8 mouse cellular contexts compared by ENCODE assay signal in genomic region chr10:43579381-43580261, GRCm38 (mm10). TPM values are rescaled to one million over a fixed set of nuclear protein-coding genes. Genes with fewer than 3 reads are reported as not detected.
DNase-seq lines count a peak whose midpoint lies in the region; ATAC-seq lines count a peak whose summit lies in the region.

No protein-coding gene starts in this region.

- peak overlapping the region; percentile 90 for H3K4me2 ChIP-seq in embryonic facial prominence, embryonic 15.5 days (replicated peaks)
- H3K4me2 ChIP-seq in limb, embryonic 13.5 days (replicated peaks), result peak overlapping the region; percentile 76
- H3K4me2 ChIP-seq in midbrain, embryonic 13.5 days (replicated peaks), result peak overlapping the region; percentile 77
- H3K4me2 ChIP-seq in stomach, embryonic 16.5 days (ENCODE audit: low read depth, low read length), result peak overlapping the region; percentile 91

- under 1% methylated on average over 49 of the region's 49 CpGs for WGBS in embryonic facial prominence, embryonic 15.5 days
- WGBS in limb, embryonic 13.5 days, result under 1% methylated on average over 47 of the region's 49 CpGs
- under 1% methylated on average over 49 of the region's 49 CpGs for WGBS in midbrain, embryonic 13.5 days
- under 1% methylated on average over 48 of the region's 49 CpGs for WGBS in stomach, embryonic 16.5 days

- peaks cover 16% of the 10 kb centered on the region for H3K4me1 ChIP-seq in embryonic facial prominence, embryonic 15.5 days
- H3K4me1 ChIP-seq in limb, embryonic 13.5 days, result peaks cover 13% of the 10 kb centered on the region
- H3K4me1 ChIP-seq in midbrain, embryonic 13.5 days (replicated peaks), result peaks cover 35% of the 10 kb centered on the region
- peaks cover 2% of the 10 kb centered on the region; the same call in 1 of the 2 replicates for H3K4me1 ChIP-seq in stomach, embryonic 16.5 days (ENCODE audit: control insufficient read depth, insufficient read depth, low read length)

- H3K36me3 ChIP-seq in embryonic facial prominence, embryonic 15.5 days, result peaks cover 12% of the 10 kb centered on the region
- peaks cover 35% of the 10 kb centered on the region for H3K36me3 ChIP-seq in limb, embryonic 13.5 days
- H3K36me3 ChIP-seq in midbrain, embryonic 13.5 days, result peaks cover 24% of the 10 kb centered on the region
- no peaks in the 10 kb centered on the region for H3K36me3 ChIP-seq in stomach, embryonic 16.5 days (ENCODE audit: control insufficient read depth, insufficient read depth, low read length)

- H3K4me3 ChIP-seq in embryonic facial prominence, embryonic 15.5 days (replicated peaks), result peak overlapping the region; percentile 58
- peak overlapping the region; percentile 83 for H3K4me3 ChIP-seq in limb, embryonic 13.5 days
- H3K4me3 ChIP-seq in midbrain, embryonic 13.5 days (replicated peaks), result peak overlapping the region; percentile 66
- H3K4me3 ChIP-seq in stomach, embryonic 16.5 days (replicated peaks; ENCODE audit: low read length), result peak overlapping the region; percentile 76

- H3K27ac ChIP-seq in embryonic facial prominence, embryonic 15.5 days (replicated peaks), result peak overlapping the region; percentile 93
- H3K27ac ChIP-seq in limb, embryonic 13.5 days, result peak overlapping the region; percentile 100
- peak overlapping the region; percentile 99 for H3K27ac ChIP-seq in midbrain, embryonic 13.5 days
- peak overlapping the region; percentile 97 for H3K27ac ChIP-seq in stomach, embryonic 16.5 days (ENCODE audit: low read length)

- H3K9ac ChIP-seq in embryonic facial prominence, embryonic 15.5 days, result peak overlapping the region; percentile 43
- peak overlapping the region; percentile 97 for H3K9ac ChIP-seq in limb, embryonic 13.5 days
- H3K9ac ChIP-seq in midbrain, embryonic 13.5 days (replicated peaks), result peak overlapping the region; percentile 98
- H3K9ac ChIP-seq in stomach, embryonic 16.5 days (ENCODE audit: low read length), result peak overlapping the region; percentile 82

- peak; percentile 80 for DNase-seq in 3134 (ENCODE audit: extremely low read depth, insufficient read length, low spot score)
- peak; percentile 53 for DNase-seq in MEL-GATA-1-ER (ENCODE audit: extremely low read depth, low read depth)
- peak; percentile 15 to 22 for DNase-seq in heart, postnatal 36 days

- H3K27me3 ChIP-seq in embryonic facial prominence, embryonic 15.5 days, result peaks cover 10% of the 10 kb centered on the region; the same call in 1 of the 2 replicates
- H3K27me3 ChIP-seq in limb, embryonic 13.5 days, result no peaks in the 10 kb centered on the region
- peaks cover 22% of the 10 kb centered on the region for H3K27me3 ChIP-seq in midbrain, embryonic 13.5 days
- H3K27me3 ChIP-seq in stomach, embryonic 16.5 days (ENCODE audit: control insufficient read depth, insufficient read depth, low read length), result no peaks in the 10 kb centered on the region

- no peaks in the 10 kb centered on the region for H3K9me3 ChIP-seq in embryonic facial prominence, embryonic 15.5 days (replicated peaks)
- H3K9me3 ChIP-seq in limb, embryonic 13.5 days, result no peaks in the 10 kb centered on the region
- no peaks in the 10 kb centered on the region for H3K9me3 ChIP-seq in midbrain, embryonic 13.5 days
- no peaks in the 10 kb centered on the region for H3K9me3 ChIP-seq in stomach, embryonic 16.5 days (replicated peaks; ENCODE audit: control insufficient read depth, low read length)

- intact Hi-C loops in heart, postnatal 36 days (cut with DNase I), result no loop called here

- peak; percentile 24 for ATAC-seq in embryonic facial prominence, embryonic 15.5 days (ENCODE audit: insufficient number of reproducible peaks, low FRiP score, low TSS enrichment, low read depth)
- peak; percentile 12 for ATAC-seq in limb, embryonic 13.5 days (ENCODE audit: low FRiP score, low read depth)
- peak; percentile 43 for ATAC-seq in midbrain, embryonic 13.5 days
- no peak for ATAC-seq in stomach, embryonic 16.5 days (ENCODE audit: insufficient read depth, low FRiP score)
- ATAC-seq in monocyte, adult 5-6 weeks (replicated peaks; ENCODE audit: insufficient number of reproducible peaks, low FRiP score, low TSS enrichment, poor library complexity, severe bottlenecking), result no peak

RNA-seq across cellular contexts. Expression of gene Cd24a, which starts 1.5 kb away (rescaled TPM):
- 155 and 175 TPM in 2 replicates for polyA plus RNA-seq in embryonic facial prominence, embryonic 15.5 days (2015; fragmentation: Nextera tagmentation; extraction: Ambion mirVana)
- total RNA-seq in heart, postnatal 36 days (2021), result 1 to 10 TPM; 6.6 to 8.1 TPM
- polyA plus RNA-seq in limb, embryonic 13.5 days (2015; fragmentation: Nextera tagmentation; extraction: Ambion mirVana), result 403 and 448 TPM in 2 replicates
- polyA plus RNA-seq in midbrain, embryonic 13.5 days (2015; fragmentation: Nextera tagmentation; extraction: Ambion mirVana), result 921 and 994 TPM in 2 replicates
- polyA plus RNA-seq in stomach, embryonic 16.5 days (2015; fragmentation: Nextera tagmentation; extraction: Ambion mirVana), result 328 and 363 TPM in 2 replicates
- 46.3 to 319 TPM (median 299 TPM) in 3 replicates for total RNA-seq in monocyte, adult 5-6 weeks (2017)

RNA-seq across cellular contexts. Expression of gene 1700021F05Rik, which starts 38.8 kb away (rescaled TPM):
- polyA plus RNA-seq in embryonic facial prominence, embryonic 15.5 days (2015; fragmentation: Nextera tagmentation; extraction: Ambion mirVana), result 57.3 and 61.6 TPM in 2 replicates
- 100 to 1,000 TPM; 113 to 120 TPM for total RNA-seq in heart, postnatal 36 days (2021)
- 53.8 and 56.2 TPM in 2 replicates for polyA plus RNA-seq in limb, embryonic 13.5 days (2015; fragmentation: Nextera tagmentation; extraction: Ambion mirVana)
- polyA plus RNA-seq in midbrain, embryonic 13.5 days (2015; fragmentation: Nextera tagmentation; extraction: Ambion mirVana), result 68.4 and 70.7 TPM in 2 replicates
- 59.7 and 60.6 TPM in 2 replicates for polyA plus RNA-seq in stomach, embryonic 16.5 days (2015; fragmentation: Nextera tagmentation; extraction: Ambion mirVana)
- 40.7 to 52.8 TPM (median 51.9 TPM) in 3 replicates for total RNA-seq in monocyte, adult 5-6 weeks (2017)

RNA-seq across cellular contexts. Expression of gene Gm9803, which starts 55.7 kb away (rescaled TPM):
- 1.8 and 22.6 TPM in 2 replicates for polyA plus RNA-seq in embryonic facial prominence, embryonic 15.5 days (2015; fragmentation: Nextera tagmentation; extraction: Ambion mirVana)
- total RNA-seq in heart, postnatal 36 days (2021), result 10 to 100 TPM in 1 of 2 experiments, 1 to 10 TPM in 1; 9.6 to 17.4 TPM
- 13.7 and 19.6 TPM in 2 replicates for polyA plus RNA-seq in limb, embryonic 13.5 days (2015; fragmentation: Nextera tagmentation; extraction: Ambion mirVana)
- 29.1 and 30.9 TPM in 2 replicates for polyA plus RNA-seq in midbrain, embryonic 13.5 days (2015; fragmentation: Nextera tagmentation; extraction: Ambion mirVana)
- polyA plus RNA-seq in stomach, embryonic 16.5 days (2015; fragmentation: Nextera tagmentation; extraction: Ambion mirVana), result 10.0 and 25.9 TPM in 2 replicates
- total RNA-seq in monocyte, adult 5-6 weeks (2017), result 2.1 to 13.0 TPM (median 8.4 TPM) in 3 replicates

Comparison
In these comparisons a context has a peak if more than half of its experiments do, and no peak if none do; other contexts are left out.
1. DNase-seq: peak in every context shown above with its lines; median percentile 80 in 3134; 53 in MEL-GATA-1-ER; 18 in heart, postnatal 36 days.
2. ATAC-seq: peak in embryonic facial prominence, embryonic 15.5 days (single experiment), limb, embryonic 13.5 days (single experiment) and midbrain, embryonic 13.5 days (single experiment); none in stomach, embryonic 16.5 days (single experiment) and monocyte, adult 5-6 weeks (single experiment).
3. H3K9ac ChIP-seq: peak in every context shown above with its lines; median percentile 98 in midbrain, embryonic 13.5 days; 97 in limb, embryonic 13.5 days; 82 in stomach, embryonic 16.5 days; 43 in embryonic facial prominence, embryonic 15.5 days.
4. Peak in every context shown above with its lines, with median percentiles within 50 percentile points of each other: H3K27ac ChIP-seq, H3K4me2 ChIP-seq and H3K4me3 ChIP-seq.